Mouse (Mus musculus): ENCODE results near the gene Flrt2.

GRCm38 (mm10) chr12:95667296-95667695 is 24.7 kb upstream of the Flrt2 start:
- no peak for TF ChIP-seq TAL1 (IDR thresholded peaks at IDR 0.05; ENCODE audit: low read length)
- no peak for TF ChIP-seq GATA1 (IDR thresholded peaks at IDR 0.05; ENCODE audit: low read length)
